Mouse (Mus musculus): ENCODE data around the gene Gm35315. TPM values are rescaled to one million over a fixed set of nuclear protein-coding genes. Genes with fewer than 3 reads are reported as not detected.

The Gm35315 gene
- polyA plus RNA-seq, 1 experiment from 2014 or later: 0.35 TPM

DNA sequence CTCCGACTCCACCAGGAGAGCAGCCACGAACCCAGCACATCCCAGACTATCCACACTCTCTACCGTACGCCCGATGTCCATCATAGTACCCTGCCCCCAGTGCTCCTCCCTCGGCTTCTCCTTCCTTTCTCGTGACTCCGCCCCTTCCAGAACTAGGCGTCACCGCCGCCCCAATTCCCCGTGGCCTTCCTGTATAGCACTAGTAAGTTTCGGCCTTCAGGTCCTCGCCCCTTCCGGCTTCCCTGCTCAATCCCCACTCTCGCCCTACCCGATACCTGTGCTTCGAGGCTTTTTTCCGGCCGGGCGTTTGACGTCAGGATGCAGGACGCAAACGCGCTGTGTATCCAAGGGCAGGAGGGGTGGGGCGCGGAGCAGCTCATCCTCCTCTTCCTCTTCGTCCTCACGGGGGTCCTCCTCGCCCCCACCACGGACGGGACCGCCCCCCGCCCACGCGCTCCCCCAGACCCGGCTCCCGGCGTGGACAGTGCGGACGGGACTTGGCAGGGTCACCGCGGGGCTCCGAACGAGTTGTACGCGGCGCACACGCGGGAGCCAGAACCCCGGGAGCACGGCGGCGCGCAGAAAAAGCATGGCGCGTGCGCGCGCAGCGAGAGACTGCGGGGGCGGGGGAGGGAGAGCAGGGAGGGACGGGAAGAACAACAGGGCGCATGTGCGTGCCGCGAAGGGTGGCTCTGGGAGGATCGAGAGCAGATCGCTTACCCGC is 13.5 kb upstream of the Gm35315 start, which contains the start of gene Gtpbp6:
Gene Gtpbp6 (minus strand): TSS at position 617 of the 724 bp plus-strand sequence.
- WGBS: under 1% methylated on average over 71 of the region's 71 CpGs
- Histone ChIP-seq H3K4me1 (replicated peaks) (peaks cover 18% of the 10 kb centered on the region), H3K4me2 (peak within 1 kb of the TSS; percentile 89), H3K36me3 (peaks cover 39% of the 10 kb centered on the region), H3K9me3 (no peaks in the 10 kb centered on the region), H3K27ac (replicated peaks) (peak within 1 kb of the TSS; percentile 99), H3K27me3 (no peaks in the 10 kb centered on the region), H3K4me3 (peak within 1 kb of the TSS; percentile 89), H3K9ac (peak within 1 kb of the TSS; percentile 91)
- peak; percentile 79 for ATAC-seq (ENCODE audit: low FRiP score, low read depth)

DNA sequence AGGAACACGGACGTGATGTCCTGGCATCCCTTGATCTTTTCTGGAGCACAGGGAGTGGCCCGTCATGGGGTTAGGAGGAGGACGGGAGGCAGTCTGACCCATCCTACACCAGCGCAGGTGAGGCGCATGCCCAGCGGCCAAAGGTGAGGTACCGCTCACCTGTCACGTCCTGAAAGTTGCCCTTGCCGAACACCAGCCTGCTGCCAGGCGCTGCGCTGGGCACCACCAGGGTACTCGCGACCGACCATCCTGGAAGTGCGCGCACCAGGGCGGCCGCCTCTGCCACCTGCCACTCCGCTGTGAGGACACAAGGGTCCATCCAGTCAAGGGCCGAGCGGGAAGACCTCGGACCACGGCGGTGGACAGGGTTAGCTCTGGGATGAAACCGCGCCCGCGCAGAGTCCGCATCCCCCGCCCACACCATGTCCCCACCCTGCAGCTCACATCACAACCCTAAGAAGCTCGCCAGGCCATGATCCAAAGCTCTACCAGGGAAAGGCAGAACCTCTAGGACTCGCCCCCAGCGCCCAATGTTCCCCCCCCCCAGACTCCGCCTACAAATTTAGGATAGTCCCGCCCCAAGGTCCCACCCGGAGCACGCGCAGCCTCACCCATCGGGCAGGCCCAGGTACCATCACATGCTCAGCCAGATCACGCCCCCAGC is 12.8 kb upstream of the Gm35315 start:
- Histone ChIP-seq H3K27ac (replicated peaks) (peak overlapping the region; percentile 99), H3K9ac (peak overlapping the region; percentile 91), H3K9me3 (no peaks in the 10 kb centered on the region), H3K4me2 (peak overlapping the region; percentile 89), H3K36me3 (peaks cover 38% of the 10 kb centered on the region), H3K27me3 (no peaks in the 10 kb centered on the region), H3K4me3 (peak overlapping the region; percentile 89), H3K4me1 (replicated peaks) (peaks cover 20% of the 10 kb centered on the region)
- WGBS: 13% methylated on average over 41 of the region's 41 CpGs
- peak; percentile 3; the same call in 1 of the 2 replicates for ATAC-seq (ENCODE audit: low FRiP score, low read depth)

DNA sequence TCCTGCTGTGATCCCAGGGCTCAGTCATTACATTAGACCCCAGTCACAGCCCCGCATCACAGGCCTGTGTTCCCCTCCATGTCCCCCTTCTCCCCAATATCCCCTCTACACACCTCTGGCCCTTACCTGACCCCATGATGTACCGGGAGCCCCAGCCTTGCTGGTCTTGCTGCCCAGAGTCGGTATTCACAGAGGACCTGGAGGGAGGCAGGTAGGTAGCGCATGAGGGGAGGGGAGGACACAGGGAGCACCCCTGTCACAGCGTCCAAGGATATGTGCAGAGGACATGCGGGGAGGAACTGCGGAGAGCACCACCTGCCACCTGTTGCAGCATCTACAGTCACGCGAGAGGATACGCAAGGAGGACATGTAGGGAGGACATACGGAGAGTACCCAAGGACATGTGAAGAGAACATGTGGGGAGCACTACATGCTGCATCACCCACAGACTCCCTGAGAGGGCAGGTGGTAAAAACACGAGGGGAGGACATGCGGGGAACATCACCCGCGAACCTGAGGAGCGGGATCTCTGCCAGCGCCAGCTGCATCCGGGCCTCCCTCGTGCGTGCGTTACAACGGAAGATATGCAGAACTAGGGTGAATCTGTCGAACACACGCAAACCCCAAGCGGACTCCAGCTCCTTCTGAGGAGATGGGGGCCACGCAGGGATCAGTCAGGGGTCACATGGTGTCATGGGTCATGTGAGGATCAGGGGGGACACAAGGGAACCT is 12.1 kb upstream of the Gm35315 start:
- Histone ChIP-seq H3K27me3 (no peaks in the 10 kb centered on the region), H3K9me3 (no peaks in the 10 kb centered on the region), H3K4me3 (peak overlapping the region; percentile 89), H3K9ac (peak overlapping the region; percentile 91; the same call in 1 of the 2 replicates), H3K36me3 (peaks cover 38% of the 10 kb centered on the region), H3K4me1 (replicated peaks) (peaks cover 27% of the 10 kb centered on the region), H3K4me2 (peak overlapping the region; percentile 89), H3K27ac (replicated peaks) (no peak overlapping the region)
- ATAC-seq (ENCODE audit: low FRiP score, low read depth): no peak
- 94% methylated on average over 26 of the region's 26 CpGs for WGBS

DNA sequence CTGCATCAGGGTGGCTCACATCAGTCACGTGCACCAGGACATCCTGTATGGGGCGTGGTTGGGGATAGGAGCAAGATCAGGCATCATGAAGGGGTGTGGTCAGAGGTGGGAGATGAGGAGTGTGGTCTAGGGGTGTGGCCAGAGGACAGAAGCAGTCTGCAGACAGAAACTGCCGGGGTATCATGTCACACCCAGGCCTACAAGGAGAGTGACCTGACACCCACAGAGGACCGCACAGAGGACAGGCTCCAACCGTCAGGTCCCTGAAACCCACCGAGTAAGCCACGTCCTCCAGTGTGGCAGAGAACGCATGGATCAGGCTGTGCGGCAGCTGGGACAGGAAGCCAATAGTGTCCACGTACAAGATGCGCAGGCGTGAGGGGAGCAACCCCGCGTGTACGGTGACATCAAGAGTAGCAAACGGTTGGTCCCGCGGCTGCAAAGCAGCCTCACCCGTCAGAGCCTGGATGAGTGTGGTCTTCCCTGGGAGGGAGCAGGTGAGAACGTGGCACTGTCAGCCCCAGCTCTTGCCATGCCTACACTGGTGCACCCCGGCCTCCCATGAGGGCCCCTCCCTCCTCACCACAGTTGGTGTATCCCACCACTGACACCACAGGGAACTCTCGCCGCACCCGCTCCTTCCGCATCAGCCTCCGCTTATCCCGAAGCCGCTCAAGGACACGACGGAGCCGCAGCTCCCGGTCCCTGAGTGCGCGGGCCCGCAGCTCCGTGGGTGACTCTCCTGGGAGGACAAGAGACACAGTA is 10.6 kb upstream of the Gm35315 start:
- no peaks in the 10 kb centered on the region for H3K27me3 ChIP-seq
- 96% methylated on average over 36 of the region's 36 CpGs for WGBS
- ATAC-seq (ENCODE audit: low FRiP score, low read depth): no peak
- H3K9ac ChIP-seq: no peak overlapping the region
- H3K4me2 ChIP-seq: no peak overlapping the region
- H3K4me3 ChIP-seq: no peak overlapping the region
- H3K27ac ChIP-seq (replicated peaks): no peak overlapping the region
- peaks cover 34% of the 10 kb centered on the region for H3K4me1 ChIP-seq (replicated peaks)
- peaks cover 38% of the 10 kb centered on the region for H3K36me3 ChIP-seq
- H3K9me3 ChIP-seq: no peaks in the 10 kb centered on the region

DNA sequence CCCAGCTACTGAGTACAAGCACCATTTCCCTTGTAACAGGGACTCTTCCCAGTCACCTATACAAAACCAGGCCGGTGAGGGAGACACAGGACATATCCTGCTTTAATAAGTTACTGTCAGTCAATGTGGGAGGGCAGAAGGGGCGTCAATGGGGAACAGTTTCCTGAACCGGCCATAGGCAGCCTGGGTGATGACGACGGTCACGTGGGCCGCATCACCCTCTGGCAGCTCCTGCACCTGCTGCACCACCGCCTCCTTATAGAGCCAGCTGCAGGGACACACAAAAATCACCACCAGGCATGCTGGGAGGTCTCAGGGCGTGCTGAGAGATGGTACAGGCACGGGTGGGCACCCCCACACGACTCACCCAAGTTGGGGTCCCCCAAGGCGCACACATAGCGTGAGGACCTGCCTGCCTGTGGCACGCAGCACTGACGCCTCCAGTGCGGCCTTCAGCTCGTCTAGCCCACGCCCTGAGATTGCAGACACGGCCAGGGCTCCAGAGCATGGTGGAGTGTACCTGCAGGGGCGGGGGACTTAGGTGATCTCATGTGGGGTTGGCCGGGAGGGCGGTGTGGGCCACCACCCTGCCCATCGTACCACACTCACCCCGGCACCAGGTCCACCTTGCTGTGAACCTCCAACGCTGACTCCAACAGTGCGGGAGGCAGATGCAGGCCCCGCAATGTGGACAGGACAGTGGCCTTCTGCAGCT is 9.8 kb upstream of the Gm35315 start:
- H3K9ac ChIP-seq: no peak overlapping the region
- no peak overlapping the region for H3K4me3 ChIP-seq
- no peak overlapping the region for H3K4me2 ChIP-seq
- 95% methylated on average over 27 of the region's 27 CpGs for WGBS
- peaks cover 38% of the 10 kb centered on the region for H3K36me3 ChIP-seq
- H3K27ac ChIP-seq (replicated peaks): no peak overlapping the region
- peaks cover 35% of the 10 kb centered on the region for H3K4me1 ChIP-seq (replicated peaks)
- no peaks in the 10 kb centered on the region for H3K27me3 ChIP-seq
- no peaks in the 10 kb centered on the region for H3K9me3 ChIP-seq
- no peak for ATAC-seq (ENCODE audit: low FRiP score, low read depth)

DNA sequence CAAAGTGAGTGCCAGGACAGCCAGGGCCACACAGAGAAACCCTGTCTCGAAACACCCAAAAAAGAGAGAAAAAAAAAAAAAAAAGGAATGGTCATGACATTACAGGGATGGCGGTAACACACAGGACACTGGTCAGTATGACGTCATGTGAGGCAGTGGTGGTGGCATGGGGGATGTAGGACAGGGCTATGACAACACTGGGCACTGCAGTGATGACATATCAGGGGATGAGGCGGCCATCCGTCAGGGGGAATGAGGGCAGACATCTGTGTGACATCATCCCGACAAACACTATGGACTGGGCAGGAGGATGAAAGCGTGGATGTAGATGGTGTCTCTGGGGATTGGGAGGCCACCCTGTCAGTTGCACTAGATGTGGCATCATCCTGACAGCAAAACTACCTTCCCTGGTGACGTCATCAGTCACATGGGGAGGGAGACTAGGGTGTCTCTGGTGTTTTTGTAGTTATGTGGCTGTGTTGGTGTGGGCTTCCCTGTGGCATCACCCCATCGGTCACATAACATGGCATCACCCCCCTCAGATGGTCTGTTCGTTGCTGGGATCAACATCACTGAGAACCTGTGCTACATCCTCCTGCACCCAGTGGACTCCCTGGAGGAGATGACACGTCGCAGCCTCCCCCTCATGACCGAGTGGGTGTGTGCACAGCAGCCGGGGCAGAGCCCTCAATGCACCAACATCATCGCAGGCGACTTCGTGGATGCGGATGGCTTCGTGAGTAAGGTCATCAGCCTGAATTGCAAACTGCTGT is 8.8 kb upstream of the Gm35315 start:
- H3K27ac ChIP-seq (replicated peaks): no peak overlapping the region
- WGBS: 95% methylated on average over 19 of the region's 19 CpGs
- H3K9ac ChIP-seq: no peak overlapping the region
- H3K4me1 ChIP-seq (replicated peaks): peaks cover 35% of the 10 kb centered on the region
- no peaks in the 10 kb centered on the region for H3K9me3 ChIP-seq
- ATAC-seq (ENCODE audit: low FRiP score, low read depth): no peak
- H3K4me2 ChIP-seq: no peak overlapping the region
- no peaks in the 10 kb centered on the region for H3K27me3 ChIP-seq
- H3K4me3 ChIP-seq: no peak overlapping the region
- peaks cover 38% of the 10 kb centered on the region for H3K36me3 ChIP-seq

DNA sequence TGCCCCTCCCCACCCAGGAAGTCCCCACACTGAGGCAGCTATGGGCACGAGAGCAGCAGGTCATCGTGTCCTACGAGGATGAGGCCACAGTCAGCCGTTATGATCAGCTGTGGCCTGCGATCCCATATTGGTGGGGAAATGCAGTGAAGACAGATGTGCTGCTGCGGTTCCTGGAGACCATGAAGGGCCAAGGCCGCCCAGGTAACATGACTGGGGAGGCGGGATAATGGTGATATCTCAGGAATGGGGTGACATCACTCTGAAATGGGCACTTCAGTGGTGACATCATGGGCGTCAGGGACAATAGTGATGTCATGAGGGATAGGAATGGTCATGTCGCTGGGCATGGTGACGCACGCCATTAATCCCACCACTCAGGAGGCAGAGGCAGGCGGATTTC is 8.2 kb upstream of the Gm35315 start:
- peaks cover 38% of the 10 kb centered on the region for H3K36me3 ChIP-seq
- H3K9ac ChIP-seq: no peak overlapping the region
- H3K4me3 ChIP-seq: no peak overlapping the region
- 92% methylated on average over 13 of the region's 13 CpGs for WGBS
- ATAC-seq (ENCODE audit: low FRiP score, low read depth): no peak
- H3K27ac ChIP-seq (replicated peaks): no peak overlapping the region
- peak overlapping the region; percentile 82 for H3K4me2 ChIP-seq
- H3K27me3 ChIP-seq: no peaks in the 10 kb centered on the region
- H3K9me3 ChIP-seq: no peaks in the 10 kb centered on the region
- peaks cover 35% of the 10 kb centered on the region for H3K4me1 ChIP-seq (replicated peaks)

DNA sequence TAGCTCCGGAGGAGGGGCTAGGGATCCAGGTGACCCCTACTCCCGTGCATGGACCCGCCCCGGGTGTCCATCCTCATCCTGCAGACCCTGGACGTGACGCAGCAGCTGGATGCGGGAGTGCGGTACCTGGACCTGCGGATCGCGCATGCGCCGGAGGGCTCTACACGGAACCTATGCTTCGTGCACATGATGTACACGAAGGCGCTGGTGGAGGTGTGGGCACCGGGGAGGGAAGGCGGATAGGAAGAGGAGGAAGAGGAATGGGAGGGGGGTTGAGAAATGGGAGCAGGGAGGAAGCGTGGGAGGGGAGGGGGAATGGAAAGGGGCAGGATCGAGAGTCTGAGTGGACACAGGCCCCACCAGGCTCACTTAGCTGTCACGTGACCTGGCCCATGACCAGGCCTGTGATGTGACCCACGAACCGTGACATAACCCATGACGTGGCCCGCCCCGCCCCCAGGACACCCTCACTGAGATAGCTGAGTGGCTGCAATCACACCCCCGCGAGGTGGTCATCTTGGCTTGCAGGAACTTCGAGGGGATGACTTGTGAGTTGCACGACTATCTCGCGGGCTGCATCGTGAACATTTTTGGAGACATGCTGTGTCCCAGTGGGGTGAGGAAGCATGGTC is 7.6 kb upstream of the Gm35315 start:
- H3K4me3 ChIP-seq: peak overlapping the region; percentile 41
- H3K36me3 ChIP-seq: peaks cover 38% of the 10 kb centered on the region
- H3K9me3 ChIP-seq: no peaks in the 10 kb centered on the region
- H3K27ac ChIP-seq (replicated peaks): no peak overlapping the region
- peak overlapping the region; percentile 82 for H3K4me2 ChIP-seq
- no peaks in the 10 kb centered on the region for H3K27me3 ChIP-seq
- 19% methylated on average over 34 of the region's 34 CpGs for WGBS
- ATAC-seq (ENCODE audit: low FRiP score, low read depth): peak; percentile 65
- peak overlapping the region; percentile 32; the same call in 1 of the 2 replicates for H3K9ac ChIP-seq
- H3K4me1 ChIP-seq (replicated peaks): peaks cover 32% of the 10 kb centered on the region

DNA sequence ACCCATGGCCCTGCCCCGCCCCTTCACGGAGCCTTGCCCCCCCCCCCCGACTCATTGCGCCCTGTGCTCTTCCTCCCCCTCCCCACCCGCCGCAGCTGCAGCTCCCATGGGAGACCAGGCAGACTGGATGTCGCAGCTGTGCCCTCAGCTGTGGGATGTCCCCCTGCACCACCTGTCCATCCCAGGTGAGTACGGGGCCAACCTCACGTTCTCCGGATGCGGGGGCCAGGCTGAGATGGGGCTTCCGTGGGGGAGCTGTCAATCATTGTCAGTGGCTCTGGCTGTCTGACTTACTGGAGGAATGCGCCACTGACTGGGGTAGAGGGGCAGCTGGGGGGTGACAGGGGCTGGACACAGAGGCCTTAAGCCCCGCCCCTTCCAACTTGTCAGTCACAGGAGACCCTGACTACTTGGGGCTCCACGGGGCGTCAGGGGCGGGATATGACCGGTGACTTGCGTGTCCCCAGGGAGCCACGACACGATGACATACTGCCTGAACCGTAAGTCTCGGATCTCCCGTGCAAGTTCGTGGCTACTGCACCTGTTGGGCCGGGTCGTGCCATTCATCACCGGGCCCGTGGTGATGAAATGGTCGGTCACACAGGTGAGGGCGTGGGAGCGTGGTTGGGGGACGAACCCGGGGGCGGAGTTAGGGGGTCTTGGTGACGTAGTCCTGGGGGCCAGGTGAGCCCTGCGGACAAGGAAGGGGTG is 6.9 kb upstream of the Gm35315 start:
- Histone ChIP-seq H3K27ac (replicated peaks) (no peak overlapping the region), H3K9ac (peak overlapping the region; percentile 32), H3K9me3 (no peaks in the 10 kb centered on the region), H3K4me2 (peak overlapping the region; percentile 82), H3K4me3 (peak overlapping the region; percentile 41), H3K4me1 (replicated peaks) (peaks cover 24% of the 10 kb centered on the region), H3K36me3 (peaks cover 36% of the 10 kb centered on the region), H3K27me3 (no peaks in the 10 kb centered on the region)
- WGBS: 1% methylated on average over 36 of the region's 37 CpGs
- peak; percentile 29 for ATAC-seq (ENCODE audit: low FRiP score, low read depth)

Measured in hindbrain, embryonic 15.5 days (tissue).